Comparison of ENCODE assay signal across 15 mouse cellular contexts in genomic region chr13:71263315-71263878, GRCm38 (mm10).
A peak's percentile ranks its signal among the peaks of the same experiment; 100 is the strongest.
DNase-seq lines count a peak whose midpoint lies in the region; ATAC-seq and TF ChIP-seq lines count a peak whose summit lies in the region.
"Had no signal": no experiment of that assay in that cellular context is flagged by ENCODE, and none has a peak within 500 bp of the region (broad histone marks: within the 10 kb centered on the region; RNA-seq: fewer than 3 reads in every experiment).

No protein-coding gene starts in this region.

- 43% methylated on average over 16 of the region's 16 CpGs for WGBS in forebrain, postnatal 0 days
- 44% methylated on average over 16 of the region's 16 CpGs for WGBS in neural tube, embryonic 14.5 days

- peak overlapping the region; percentile 42 for H3K4me2 ChIP-seq in forebrain, postnatal 0 days (ENCODE audit: low read depth)
- H3K4me2 ChIP-seq in neural tube, embryonic 14.5 days (ENCODE audit: low read depth, low read length), result peak overlapping the region; percentile 37
- H3K4me2 ChIP-seq: heart, embryonic 13.5 days; limb, embryonic 12.5 days had no signal

- H3K27me3 ChIP-seq in megakaryocyte, embryonic 14.5 days (replicated peaks), result no peaks in the 10 kb centered on the region
- no peaks in the 10 kb centered on the region for H3K27me3 ChIP-seq in forebrain, postnatal 0 days (ENCODE audit: insufficient read depth, low read length)
- H3K27me3 ChIP-seq in neural tube, embryonic 14.5 days (ENCODE audit: control insufficient read depth, insufficient read depth, low read length), result no peaks in the 10 kb centered on the region
- H3K27me3 ChIP-seq: heart, embryonic 13.5 days; Patski had no signal

- H3K4me1 ChIP-seq in megakaryocyte, embryonic 14.5 days, result no peaks in the 10 kb centered on the region
- H3K4me1 ChIP-seq in forebrain, postnatal 0 days (ENCODE audit: insufficient read depth), result no peaks in the 10 kb centered on the region; the same call in 1 of the 2 replicates
- no peaks in the 10 kb centered on the region for H3K4me1 ChIP-seq in neural tube, embryonic 14.5 days (ENCODE audit: control insufficient read depth, insufficient read depth, low read length)
- H3K4me1 ChIP-seq: heart, embryonic 13.5 days; limb, embryonic 12.5 days had no signal

- peak; percentile 41; the same call in 1 of the 2 replicates for ATAC-seq in frontal cortex, adult (ENCODE audit: low TSS enrichment)
- ATAC-seq in megakaryocyte, adult 5-6 weeks (ENCODE audit: poor library complexity, severe bottlenecking), result no peak
- peak; percentile 86 for ATAC-seq in forebrain, postnatal 0 days
- peak; percentile 49 for ATAC-seq in neural tube, embryonic 14.5 days (ENCODE audit: low read depth)
- ATAC-seq: Patski had no signal

- H3K4me3 ChIP-seq in megakaryocyte, embryonic 14.5 days (replicated peaks), result peak overlapping the region; percentile 28
- H3K4me3 ChIP-seq in forebrain, postnatal 0 days (ENCODE audit: low read depth, low read length), result peak overlapping the region; percentile 8; the same call in 1 of the 2 replicates
- H3K4me3 ChIP-seq in neural tube, embryonic 14.5 days (ENCODE audit: low read depth, low read length), result no peak overlapping the region
- H3K4me3 ChIP-seq: erythroblast, embryonic 14.5 days; heart, embryonic 13.5 days; limb, embryonic 12.5 days; myocyte had no signal

- peaks cover 36% of the 10 kb centered on the region for H3K9me3 ChIP-seq in megakaryocyte, embryonic 14.5 days
- H3K9me3 ChIP-seq in forebrain, postnatal 0 days (ENCODE audit: low read length), result no peaks in the 10 kb centered on the region
- H3K9me3 ChIP-seq in neural tube, embryonic 14.5 days (ENCODE audit: control insufficient read depth, low read length), result no peaks in the 10 kb centered on the region
- H3K9me3 ChIP-seq: heart, embryonic 13.5 days; limb, embryonic 12.5 days had no signal

- peak overlapping the region; percentile 19; the same call in 1 of the 2 replicates for H3K9ac ChIP-seq in forebrain, postnatal 0 days
- H3K9ac ChIP-seq in neural tube, embryonic 14.5 days (replicated peaks; ENCODE audit: low read depth, low read length), result no peak overlapping the region
- H3K9ac ChIP-seq: heart, embryonic 13.5 days; limb, embryonic 12.5 days; liver, embryonic 14.5 days had no signal

- no peaks in the 10 kb centered on the region for H3K36me3 ChIP-seq in megakaryocyte, embryonic 14.5 days (replicated peaks; ENCODE audit: low read length)
- H3K36me3 ChIP-seq in forebrain, postnatal 0 days (ENCODE audit: insufficient read depth), result no peaks in the 10 kb centered on the region
- H3K36me3 ChIP-seq in neural tube, embryonic 14.5 days (ENCODE audit: control insufficient read depth, insufficient read depth, low read length), result no peaks in the 10 kb centered on the region
- H3K36me3 ChIP-seq: heart, embryonic 13.5 days; limb, embryonic 12.5 days had no signal

- DNase-seq in frontal cortex, postnatal 36 days (ENCODE audit: low spot score in 2 of 2), result no peak
- DNase-seq in forebrain, postnatal 0 days, result peak; percentile 52
- DNase-seq in cerebellum, adult 9-10 months, result no peak
- DNase-seq: heart, postnatal 36 days had no signal

- no peak overlapping the region for H3K27ac ChIP-seq in forebrain, postnatal 0 days (ENCODE audit: low read depth, low read length)
- no peak overlapping the region for H3K27ac ChIP-seq in neural tube, embryonic 14.5 days (ENCODE audit: low read depth, low read length)
- H3K27ac ChIP-seq: heart, embryonic 13.5 days; kidney, postnatal 0 days; limb, embryonic 12.5 days; liver, embryonic 14.5 days had no signal

- TF ChIP-seq CTCF in forebrain, postnatal 0 days (IDR thresholded peaks at IDR 0.05; ENCODE audit: low read depth), result no peak
